Mouse (Mus musculus) neural tube, embryonic 11.5 days (tissue): ENCODE measurements around the gene Oxct1. TPM values are rescaled to one million over a fixed set of nuclear protein-coding genes. Genes with fewer than 3 reads are reported as not detected.

ENCODE experiments used
- ATAC-seq: fragments of 200-750 bp; cut with Nextera tagmentation; 2 replicates; pipeline ENCODE4 v1.8.0; 2017; ENCODE audit warnings: moderate number of reproducible peaks, mild to moderate bottlenecking, moderate TSS enrichment, moderate library complexity; ENCODE audit not compliant: insufficient read depth, low FRiP score, low TSS enrichment
- DNase-seq: peaks from one replicate; pipeline ENCODE4 v3.0.0-alpha.2; 2015; ENCODE audit warnings: low spot score
- H3K27ac ChIP-seq: fragments of 300-500 bp; sonication (generic); 2 replicates; pipeline ENCODE4 v1.5.1; 2014; ENCODE audit warnings: low read depth, mild to moderate bottlenecking, low read length
- H3K27me3 ChIP-seq: fragments of 300-500 bp; sonication (generic); 2 replicates; pipeline ENCODE4 v1.6.1; 2014; ENCODE audit warnings: mild to moderate bottlenecking, low read length, mixed read lengths; ENCODE audit not compliant: control insufficient read depth, insufficient read depth
- H3K36me3 ChIP-seq: fragments of 300-500 bp; sonication (generic); 2 replicates; pipeline ENCODE4 v1.6.1; 2014; ENCODE audit warnings: mild to moderate bottlenecking, low read length, moderate library complexity, mixed read lengths; ENCODE audit not compliant: control insufficient read depth, insufficient read depth
- H3K4me1 ChIP-seq: fragments of 300-500 bp; sonication (generic); 2 replicates; pipeline ENCODE4 v1.6.1; 2014; ENCODE audit warnings: low read length, mixed read lengths; ENCODE audit not compliant: control insufficient read depth, insufficient read depth
- H3K4me2 ChIP-seq: fragments of 300-500 bp; sonication (generic); 2 replicates; pipeline ENCODE4 v1.6.1; 2014; ENCODE audit warnings: low read depth, mild to moderate bottlenecking, moderate library complexity
- H3K4me3 ChIP-seq: fragments of 300-500 bp; sonication (generic); 2 replicates; pipeline ENCODE4 v1.5.1; 2014; ENCODE audit warnings: low read depth, low read length
- H3K9ac ChIP-seq: fragments of 300-500 bp; sonication (generic); 2 replicates; pipeline ENCODE4 v1.6.1; 2014; ENCODE audit warnings: mild to moderate bottlenecking, low read length
- H3K9me3 ChIP-seq: fragments of 300-500 bp; sonication (generic); 2 replicates; pipeline ENCODE4 v1.6.1; 2016; ENCODE audit warnings: low read length; ENCODE audit not compliant: control insufficient read depth
- WGBS: fragments of 180-500 bp; shearing (Covaris S2); extraction: QIAGEN DNeasy Blood & Tissue Kit; methylation state at CpG from one replicate; pipeline ENCODE4 v1.1.7; 2014; 5-methylcytosine and 5-hydroxymethylcytosine counted together
- polyA plus RNA-seq: library from polyadenylated mRNA; unstranded; fragments of >200 nt; fragmentation: Nextera tagmentation; extraction: Ambion mirVana; gene quantifications from 2 replicates; pipeline ENCODE4 v1.2.1, GENCODE M21; 2014

The Oxct1 gene
- polyA plus RNA-seq: 163 and 172 TPM in 2 replicates

- DNase-seq (peak; percentile 91), ATAC-seq (peak; percentile 95)
- Histone ChIP-seq H3K27me3 (no peaks in the 10 kb centered on the region), H3K9ac (peak within 1 kb of the TSS; percentile 81), H3K9me3 (no peaks in the 10 kb centered on the region), H3K4me3 (peak within 1 kb of the TSS; percentile 77), H3K4me1 (0 out of 2 replicates have a peak, but pooled peaks cover 3% of the 10 kb centered on the region), H3K36me3 (no peaks in the 10 kb centered on the region), H3K27ac (peak within 1 kb of the TSS; percentile 76), H3K4me2 (peak within 1 kb of the TSS; percentile 79)
- under 1% methylated on average over 45 of the region's 45 CpGs for WGBS
Measured at GRCm38 (mm10) chr15:4026231-4026773, at the start of gene Oxct1. Gene Oxct1, plus strand, starts transcription at chr15:4026383.

- H3K4me3 ChIP-seq: no peak overlapping the region
- no peak overlapping the region for H3K4me2 ChIP-seq
- ATAC-seq (no peak; the same call in 1 of the 2 replicates), DNase-seq (no peak)
- H3K4me1 ChIP-seq: no peaks in the 10 kb centered on the region
- WGBS: 92% methylated on average over 2 of the region's 2 CpGs
- H3K9ac ChIP-seq: no peak overlapping the region
- H3K36me3 ChIP-seq: no peaks in the 10 kb centered on the region
- H3K27ac ChIP-seq: no peak overlapping the region
- H3K9me3 ChIP-seq: no peaks in the 10 kb centered on the region
- no peaks in the 10 kb centered on the region for H3K27me3 ChIP-seq
Measured at GRCm38 (mm10) chr15:3978279-3978678, 47.9 kb upstream of the Oxct1 start.

- ATAC-seq: peak; percentile 94
- H3K4me2 ChIP-seq: peak within 1 kb of the TSS; percentile 63
- 3% methylated on average over 47 of the region's 61 CpGs for WGBS
Measured at GRCm38 (mm10) chr15:3979061-3979848, 46.9 kb upstream of the Oxct1 start, which contains the start of gene Fbxo4. Gene Fbxo4, minus strand, starts transcription at chr15:3979573.

GRCm38 (mm10) chr15:3979871-3980270 is 46.3 kb upstream of the Oxct1 start:
- Histone ChIP-seq H3K36me3 (peaks cover under 1% of the 10 kb centered on the region; the same call in 1 of the 2 replicates), H3K4me3 (peak overlapping the region; percentile 63; the same call in 1 of the 2 replicates), H3K27me3 (no peaks in the 10 kb centered on the region), H3K4me1 (no peaks in the 10 kb centered on the region), H3K27ac (no peak overlapping the region), H3K9ac (peak overlapping the region; percentile 93), H3K9me3 (no peaks in the 10 kb centered on the region), H3K4me2 (peak overlapping the region; percentile 63; the same call in 1 of the 2 replicates)
- DNase-seq: no peak
- WGBS: 91% methylated on average over 3 of the region's 3 CpGs
- ATAC-seq: no peak

More at GRCm38 (mm10) chr15:3979061-3979848, 46.9 kb upstream of the Oxct1 start, which contains the start of gene Fbxo4:
- Histone ChIP-seq H3K36me3 (no peaks in the 10 kb centered on the region), H3K4me3 (peak within 1 kb of the TSS; percentile 63), H3K4me1 (no peaks in the 10 kb centered on the region), H3K27me3 (no peaks in the 10 kb centered on the region), H3K27ac (peak within 1 kb of the TSS; percentile 89), H3K9me3 (no peaks in the 10 kb centered on the region), H3K9ac (peak within 1 kb of the TSS; percentile 93)
- peak; percentile 76 for DNase-seq

GRCm38 (mm10) chr15:3982732-3983131 is 43.5 kb upstream of the Oxct1 start:
- no peaks in the 10 kb centered on the region for H3K27me3 ChIP-seq
- no peaks in the 10 kb centered on the region for H3K9me3 ChIP-seq
- WGBS: 94% methylated on average over 5 of the region's 5 CpGs
- no peak overlapping the region for H3K27ac ChIP-seq
- no peak overlapping the region for H3K9ac ChIP-seq
- H3K4me3 ChIP-seq: no peak overlapping the region
- no peaks in the 10 kb centered on the region for H3K4me1 ChIP-seq
- DNase-seq: no peak
- H3K4me2 ChIP-seq: no peak overlapping the region
- ATAC-seq: no peak
- H3K36me3 ChIP-seq: peaks cover 4% of the 10 kb centered on the region

- Histone ChIP-seq H3K36me3 (peaks cover 4% of the 10 kb centered on the region), H3K9me3 (no peaks in the 10 kb centered on the region), H3K27me3 (no peaks in the 10 kb centered on the region), H3K4me3 (no peak overlapping the region), H3K4me2 (no peak overlapping the region), H3K9ac (no peak overlapping the region), H3K4me1 (no peaks in the 10 kb centered on the region), H3K27ac (no peak overlapping the region)
- ATAC-seq (no peak), DNase-seq (no peak)
- 68% methylated on average over 2 of the region's 2 CpGs for whole genome bisulfite sequencing
Measured at GRCm38 (mm10) chr15:3984876-3985275, 41.3 kb upstream of the Oxct1 start.

- DNase-seq: no peak
- Histone ChIP-seq H3K4me2 (no peak overlapping the region), H3K36me3 (peaks cover 6% of the 10 kb centered on the region), H3K27me3 (no peaks in the 10 kb centered on the region), H3K4me1 (no peaks in the 10 kb centered on the region), H3K9me3 (no peaks in the 10 kb centered on the region), H3K4me3 (no peak overlapping the region), H3K27ac (no peak overlapping the region), H3K9ac (no peak overlapping the region)
- 70% methylated on average over 2 of the region's 2 CpGs for WGBS
- ATAC-seq: peak; percentile 4; the same call in 1 of the 2 replicates
Measured at GRCm38 (mm10) chr15:3987981-3988380, 38.2 kb upstream of the Oxct1 start.

- DNase-seq (no peak), ATAC-seq (no peak)
- Histone ChIP-seq H3K27ac (peak overlapping the region; percentile 67), H3K4me2 (peak overlapping the region; percentile 39), H3K9ac (peak overlapping the region; percentile 74), H3K9me3 (no peaks in the 10 kb centered on the region), H3K4me3 (peak overlapping the region; percentile 63), H3K27me3 (no peaks in the 10 kb centered on the region), H3K36me3 (peaks cover 2% of the 10 kb centered on the region; the same call in 1 of the 2 replicates), H3K4me1 (no peaks in the 10 kb centered on the region; the same call in 1 of the 2 replicates)
- 27% methylated on average over 14 of the region's 14 CpGs for WGBS
Measured at GRCm38 (mm10) chr15:3994852-3995447, 31.2 kb upstream of the Oxct1 start.
